Mouse (Mus musculus) lung, postnatal 25 days (tissue): ENCODE measurements around the gene Hscb.
A peak's percentile ranks its signal among the peaks of the same experiment; 100 is the strongest.

ENCODE experiments used
- DNase-seq: peaks from one replicate; pipeline ENCODE4 v3.0.0; 2022; ENCODE audit warnings: low spot score

Gene Hscb

DNA sequence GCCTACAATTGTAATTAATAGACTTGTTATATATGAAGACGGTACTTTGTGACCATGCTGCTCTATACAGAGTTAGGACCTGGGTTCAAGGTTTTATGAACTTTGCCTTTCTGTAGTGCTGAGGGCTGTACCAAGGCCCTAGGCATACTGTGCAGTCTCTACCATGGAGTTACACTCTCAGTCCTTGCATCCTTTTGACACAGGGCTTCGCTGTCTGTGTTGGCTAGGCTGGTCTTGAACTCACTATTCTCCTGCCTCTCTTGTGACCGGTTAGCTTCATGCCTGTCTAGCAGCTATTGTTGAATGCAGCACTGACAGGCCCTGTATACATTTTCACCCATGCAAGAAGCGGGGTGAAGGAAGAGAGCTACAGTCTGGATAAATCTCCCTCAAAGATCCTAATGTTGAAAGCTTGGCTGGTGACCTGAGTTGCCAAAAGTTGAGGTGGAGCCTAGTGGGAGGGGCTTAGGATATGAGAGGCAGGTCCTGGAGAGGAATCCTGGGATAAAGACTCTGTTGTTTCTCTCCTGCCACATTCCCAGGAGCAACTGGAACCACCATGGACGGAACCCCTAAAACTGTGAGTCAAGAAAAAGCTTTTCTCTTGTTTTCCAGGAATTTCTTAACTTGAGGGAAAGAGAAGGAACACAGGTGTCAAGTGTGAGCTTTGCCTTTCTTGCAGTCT, 8.4 kb downstream of the Hscb start:
- DNase-seq: no peak

DNA sequence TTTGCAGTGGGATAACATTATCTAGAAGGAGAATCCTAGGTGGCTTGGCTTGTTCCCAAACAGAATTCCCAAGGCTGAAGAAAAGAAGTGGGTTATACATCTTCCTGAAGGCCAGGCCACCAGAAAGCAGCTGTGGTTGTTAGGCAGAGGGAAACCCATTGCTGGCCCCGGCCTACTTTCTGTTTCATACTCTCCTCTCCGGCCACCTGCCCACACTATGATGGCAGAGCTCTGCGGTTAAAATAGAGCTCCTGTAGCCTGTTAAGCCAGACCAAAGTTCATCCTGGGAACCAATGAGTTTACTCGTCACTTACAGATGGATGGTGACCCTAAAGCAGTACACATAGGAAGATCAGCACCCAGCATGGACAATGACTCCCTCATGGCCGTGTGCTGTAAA, 12.0 kb downstream of the Hscb start:
- no peak for DNase-seq

DNA sequence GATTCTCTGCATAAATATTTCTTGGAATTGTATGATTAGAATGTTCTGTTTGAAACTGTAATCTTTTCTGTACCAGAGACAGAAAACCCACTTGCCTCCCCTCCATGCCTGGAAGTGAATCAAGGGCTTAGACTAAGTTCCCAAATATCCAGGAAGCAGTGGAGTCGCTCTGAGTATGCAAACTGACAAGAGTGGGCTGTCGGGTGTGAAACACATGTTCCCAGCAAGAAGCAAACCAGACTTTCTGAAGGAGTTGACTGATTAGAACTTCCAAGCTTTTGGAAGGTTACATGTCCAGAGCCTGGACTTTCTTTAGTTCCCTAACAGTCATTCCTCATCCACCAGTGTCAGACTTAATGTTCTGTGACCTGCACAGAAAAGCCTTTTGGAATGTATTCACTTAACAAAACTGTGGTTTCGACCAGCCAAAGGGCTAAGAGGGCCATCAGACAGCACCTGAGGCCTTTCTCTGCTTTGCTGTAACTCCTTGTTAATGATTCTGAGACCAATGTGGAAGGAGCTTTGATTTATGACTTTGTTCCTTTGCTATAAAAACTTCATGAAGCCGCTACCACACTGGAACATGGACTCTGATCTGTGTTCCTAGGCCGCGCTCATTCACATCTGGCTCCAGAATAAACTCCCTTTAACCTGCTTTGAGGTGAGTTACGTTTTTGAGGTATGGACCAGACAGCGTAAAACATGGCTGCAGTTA, 12.6 kb downstream of the Hscb start:
- DNase-seq: no peak

DNA sequence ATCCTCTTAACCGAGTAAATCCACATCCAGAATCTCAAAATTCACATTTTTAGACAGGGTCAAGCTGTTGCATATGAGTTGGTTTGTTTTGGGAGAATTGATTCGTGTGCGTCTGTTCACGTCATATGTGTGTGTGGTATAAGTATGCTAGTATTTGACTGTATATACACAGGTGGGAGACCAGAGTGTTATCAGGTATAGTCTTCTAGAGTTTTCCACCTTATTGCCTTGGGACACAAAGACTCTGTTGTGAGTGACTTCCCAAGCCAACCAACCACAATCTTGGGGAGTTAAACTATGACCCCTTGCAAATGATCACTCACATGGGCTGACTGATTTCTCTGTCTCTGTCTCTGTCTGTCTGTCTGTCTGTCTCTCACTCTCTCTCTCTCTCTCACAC, 15.2 kb downstream of the Hscb start:
- no peak for DNase-seq

DNA sequence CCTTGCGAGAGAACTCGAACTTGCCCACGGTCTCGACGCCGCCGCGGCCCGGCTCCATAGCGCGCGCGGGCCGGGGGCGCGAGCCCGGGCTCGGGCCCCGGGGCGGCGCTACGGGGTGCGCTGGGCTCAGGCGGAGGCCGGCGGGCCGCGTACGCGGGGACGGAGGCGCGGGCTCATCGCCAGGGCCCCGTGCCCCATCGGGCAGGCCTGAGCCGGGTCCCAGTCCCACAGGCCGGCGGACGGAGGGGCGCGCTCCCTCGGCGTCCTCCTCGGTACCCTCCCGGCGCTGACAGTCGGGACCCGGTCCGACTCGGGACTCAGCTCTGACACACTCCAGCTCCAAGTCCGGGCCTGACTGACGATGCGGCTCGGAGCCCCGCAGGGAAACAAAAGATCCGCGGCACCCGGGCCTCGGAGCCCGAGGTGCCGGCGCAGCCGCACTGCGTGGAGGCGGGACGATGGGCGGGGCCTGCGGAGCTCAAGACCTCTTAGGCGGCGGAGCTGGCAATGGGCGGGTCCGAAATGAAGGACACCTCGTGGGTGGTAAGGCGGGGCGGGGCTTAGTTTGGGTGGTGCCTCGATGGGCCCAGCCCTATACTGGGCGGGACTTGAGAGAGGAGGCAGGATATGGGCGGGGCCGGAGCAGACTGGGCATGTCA, 29.8 kb downstream of the Hscb start, which contains the start of gene Ulk1:
Gene Ulk1, minus strand, starts transcription at position 431 of the 659 bp plus-strand sequence.
- peak; percentile 99 for DNase-seq

DNA sequence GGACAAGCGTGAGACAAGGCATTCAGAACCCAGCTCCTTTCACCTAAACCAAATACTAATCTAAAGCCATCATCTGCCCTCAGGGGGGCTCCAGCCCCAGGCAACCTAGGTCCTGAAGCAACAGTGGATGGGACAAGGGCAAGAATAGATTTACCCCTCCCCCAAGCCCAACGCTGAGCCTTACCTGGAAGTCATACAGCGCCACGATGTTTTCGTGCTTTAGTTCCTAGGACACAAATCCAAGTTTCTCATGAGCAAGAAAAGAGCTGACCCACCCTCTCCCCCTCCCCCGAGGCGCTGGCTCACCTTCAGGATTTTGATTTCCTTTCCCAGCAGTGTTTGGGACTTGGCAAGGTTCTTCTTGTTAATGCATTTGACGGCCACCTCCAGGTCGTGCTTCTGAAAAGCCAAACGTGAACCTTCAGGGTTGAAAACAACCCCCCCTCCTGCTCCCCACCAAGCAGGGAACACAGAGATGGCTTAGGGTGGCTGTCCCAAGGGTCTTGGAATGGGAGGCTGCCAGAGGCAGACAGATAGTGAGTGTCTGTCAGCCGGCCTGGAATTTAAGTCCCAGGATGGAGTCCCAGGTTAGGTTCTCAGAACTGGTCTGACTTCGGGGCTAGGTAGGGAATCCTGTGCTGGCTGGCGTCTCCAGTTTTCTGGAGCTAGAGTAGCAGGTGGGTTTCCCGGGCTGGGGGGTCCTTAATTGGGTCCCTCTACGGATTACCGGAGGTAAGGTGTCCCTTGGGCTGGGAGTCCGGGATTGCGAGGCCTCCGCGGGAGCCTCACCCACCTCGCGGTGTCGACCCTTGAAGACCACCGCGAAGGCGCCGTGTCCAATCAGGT, 30.5 kb downstream of the Hscb start:
- peak; percentile 8 for DNase-seq

DNA sequence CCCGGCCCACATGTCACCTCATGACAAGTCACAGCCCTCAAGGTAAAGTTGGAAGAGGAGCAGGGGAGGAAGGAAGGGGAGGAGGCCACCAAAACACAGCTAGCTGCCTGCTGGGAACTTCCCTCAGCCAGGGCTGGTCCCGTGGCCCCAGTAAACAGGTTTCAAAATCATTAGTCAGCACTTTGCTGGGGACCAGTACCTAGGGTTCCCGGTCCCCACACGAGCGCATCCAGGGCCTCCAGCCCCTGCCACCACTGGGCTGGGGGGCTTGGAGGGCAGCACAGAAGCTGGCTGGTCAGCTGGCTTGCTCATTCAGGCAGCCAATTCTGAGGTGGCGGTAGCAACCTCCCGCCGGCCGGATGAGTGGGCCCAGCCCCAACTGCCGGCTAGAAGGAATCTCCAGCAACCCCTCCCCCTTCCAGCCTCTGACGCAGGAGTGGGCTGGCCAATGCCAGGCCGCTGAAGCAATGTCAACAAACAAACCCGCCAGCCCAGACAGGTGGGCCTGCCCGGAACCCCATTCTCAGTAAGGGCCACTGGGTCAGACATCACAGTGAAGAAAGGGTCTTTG, 31.4 kb downstream of the Hscb start:
- DNase-seq: peak; percentile 95

DNA sequence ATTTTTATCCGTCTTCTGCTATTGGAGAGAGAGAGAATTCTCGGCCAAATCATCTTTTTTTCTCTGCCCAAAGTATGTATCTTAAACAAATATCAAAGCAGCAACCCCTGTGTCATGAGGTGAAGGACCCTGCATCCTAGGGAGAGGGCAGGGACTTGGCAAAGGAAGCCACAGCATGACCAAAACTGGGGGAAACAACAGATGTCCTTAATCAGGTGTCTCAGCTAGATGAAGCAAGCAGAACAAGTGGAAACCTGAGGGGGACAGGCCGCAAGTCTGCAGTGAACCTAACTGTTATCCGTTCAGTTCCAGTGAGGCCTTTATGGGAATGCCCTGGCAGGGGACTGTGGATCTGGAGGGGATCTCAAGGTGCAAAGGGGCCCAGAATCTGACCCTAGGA, 32.1 kb downstream of the Hscb start:
- DNase-seq: no peak

DNA sequence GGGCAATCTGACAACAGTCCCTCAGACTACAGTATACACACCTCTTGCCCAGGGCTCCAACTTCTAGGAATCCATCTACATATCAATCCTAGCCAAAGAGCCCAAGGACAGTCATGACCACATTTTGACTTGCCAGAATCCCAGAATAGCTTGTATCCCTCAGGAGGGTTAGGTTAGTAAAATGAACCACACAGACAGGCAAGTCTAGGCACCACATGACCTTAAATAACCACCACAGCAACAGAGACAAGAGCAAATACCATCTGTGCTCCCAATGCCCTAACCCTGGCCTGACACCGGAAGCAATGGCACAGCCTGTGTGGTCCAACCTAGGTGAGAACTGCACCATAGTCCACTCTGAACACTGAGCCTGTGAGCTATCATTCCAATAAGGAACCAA, 32.9 kb downstream of the Hscb start:
- no peak for DNase-seq

DNA sequence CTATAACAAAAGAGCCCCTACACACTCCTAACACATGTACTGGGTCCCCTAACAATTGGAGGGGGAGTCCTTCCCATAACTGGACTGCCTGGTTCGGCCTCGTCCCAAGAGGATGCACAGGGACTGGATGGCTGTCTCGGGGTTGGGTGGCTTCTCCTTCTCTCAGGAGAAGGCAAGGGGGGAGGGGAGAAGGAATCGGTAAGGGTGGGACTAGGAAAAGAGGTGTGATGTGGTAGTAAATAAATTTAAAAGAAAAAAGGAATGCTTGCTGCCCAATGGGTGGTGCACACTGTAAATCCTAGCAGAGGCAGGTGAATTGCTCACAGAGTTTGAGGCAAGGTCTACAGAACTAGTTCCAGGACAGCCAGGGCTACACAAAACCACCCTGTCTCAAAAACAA, 33.4 kb downstream of the Hscb start:
- no peak for DNase-seq

DNA sequence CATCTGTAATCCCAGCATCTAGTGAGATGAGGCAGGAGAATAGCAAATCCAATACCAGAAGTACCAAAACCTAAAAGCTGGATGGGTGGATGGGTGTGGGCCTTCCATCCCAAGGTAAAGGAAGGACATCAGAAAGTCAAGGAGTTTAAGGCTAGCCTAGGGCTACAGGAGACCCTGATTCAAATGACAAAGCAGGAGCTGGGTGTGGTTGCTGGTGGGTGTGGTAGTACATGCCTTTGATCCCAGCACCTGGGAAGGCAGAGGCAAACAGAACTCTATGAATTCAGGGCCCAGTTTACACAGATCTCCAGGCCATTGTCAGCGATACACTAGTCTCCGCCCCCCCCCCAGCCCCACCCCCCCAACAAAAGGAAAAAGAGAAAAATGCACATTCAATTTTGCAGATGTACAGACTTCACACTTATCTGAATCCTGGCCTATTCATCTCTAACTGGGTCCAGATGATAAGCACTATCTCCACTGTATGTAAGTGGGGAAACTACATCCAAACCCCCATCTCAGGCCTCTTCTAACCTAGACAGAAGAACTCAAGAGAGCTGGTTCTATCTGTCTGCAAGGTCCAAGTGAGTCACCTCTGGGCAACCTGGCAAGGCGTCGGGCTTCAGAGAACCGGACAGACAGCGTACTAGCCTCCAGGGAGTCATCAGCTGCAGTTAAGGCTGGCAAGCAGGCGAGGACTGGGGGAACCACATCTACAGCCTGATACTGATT, 35.4 kb downstream of the Hscb start:
- DNase-seq: no peak

DNA sequence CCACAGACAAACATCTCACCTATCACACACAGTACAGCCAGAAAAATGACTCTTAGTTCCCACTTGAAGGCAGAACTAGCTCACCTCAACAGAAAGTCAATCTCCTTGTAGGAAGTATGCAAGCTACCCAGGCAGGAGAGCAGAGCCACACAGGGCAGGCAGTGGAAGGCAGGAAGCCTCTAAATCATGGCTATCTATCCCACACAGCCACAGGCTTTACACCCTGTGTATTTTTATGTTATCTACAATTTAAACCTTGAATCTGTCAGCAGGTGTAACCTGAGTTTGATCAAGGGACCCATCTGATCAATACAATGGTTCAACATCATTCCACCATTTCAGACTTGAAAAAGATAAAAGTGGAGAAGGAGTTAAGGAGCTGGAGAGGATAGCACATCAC, 36.8 kb downstream of the Hscb start:
- no peak for DNase-seq

DNA sequence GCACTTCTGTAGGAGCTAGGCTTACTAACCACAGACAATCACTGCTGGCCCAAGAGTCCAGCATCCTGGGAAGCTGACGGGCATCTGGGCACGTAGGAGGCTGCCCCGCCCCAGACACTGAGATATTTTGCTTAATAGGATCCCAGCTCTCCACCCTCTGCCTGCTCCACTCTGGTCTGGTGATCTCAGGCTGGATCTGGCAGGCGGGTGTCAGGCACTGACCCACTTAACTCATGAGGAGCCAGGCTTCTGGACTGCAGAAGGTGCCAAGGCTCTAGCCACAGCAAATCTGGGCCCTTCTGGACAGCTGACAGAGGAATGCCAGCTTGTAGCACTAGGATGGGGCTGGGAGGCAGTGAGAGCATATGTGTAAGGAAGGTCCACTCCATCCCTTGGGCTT, 37.4 kb downstream of the Hscb start:
- no peak for DNase-seq

DNA sequence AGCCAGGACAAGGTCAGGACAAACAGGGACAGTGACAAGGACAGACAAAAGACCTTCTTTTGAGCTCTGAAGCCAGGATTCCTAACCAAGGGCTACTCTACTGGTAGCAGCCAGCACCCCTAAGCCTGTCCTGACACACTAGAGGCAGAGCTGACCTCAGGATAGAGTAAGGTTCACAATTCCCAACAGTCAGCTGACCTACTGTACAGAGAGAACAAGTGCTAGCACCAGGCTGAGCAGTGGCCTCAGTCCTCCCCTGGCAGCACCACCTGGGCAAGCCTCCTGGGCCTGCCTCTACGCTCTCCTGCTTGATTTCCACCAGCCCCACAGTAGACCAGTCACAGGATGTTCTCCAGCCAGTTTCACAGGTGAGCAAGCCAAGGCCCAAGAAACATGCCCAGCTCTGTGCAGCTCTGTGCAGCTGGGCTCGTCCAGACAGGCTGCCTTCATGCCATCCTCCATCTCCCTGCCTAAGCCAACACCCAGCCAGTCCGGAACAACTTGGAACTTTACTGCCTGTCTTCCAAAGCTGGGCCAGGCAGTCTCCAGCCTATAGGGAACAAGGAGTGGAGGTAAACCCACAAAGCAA, 38.4 kb downstream of the Hscb start:
- DNase-seq: no peak

DNA sequence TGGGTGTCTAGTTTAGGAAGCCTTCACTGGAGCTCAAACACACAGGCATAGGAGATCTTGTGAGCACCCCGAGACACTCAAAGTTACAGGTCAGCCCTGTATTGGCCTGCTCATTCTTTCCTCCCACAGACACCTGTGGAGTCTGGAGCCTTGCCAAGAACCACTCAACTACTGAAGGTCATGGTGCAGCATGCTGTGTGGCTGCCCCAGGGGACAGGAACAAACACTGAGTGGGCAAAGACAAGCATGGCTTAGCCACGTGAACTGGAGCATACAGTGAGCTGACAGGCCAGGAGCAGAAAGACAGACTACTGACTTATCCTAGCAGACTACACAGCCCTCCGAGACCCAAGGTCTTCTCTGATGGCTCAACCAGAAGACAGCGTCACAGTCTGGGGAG, 41.9 kb downstream of the Hscb start:
- DNase-seq: peak; percentile 67

DNA sequence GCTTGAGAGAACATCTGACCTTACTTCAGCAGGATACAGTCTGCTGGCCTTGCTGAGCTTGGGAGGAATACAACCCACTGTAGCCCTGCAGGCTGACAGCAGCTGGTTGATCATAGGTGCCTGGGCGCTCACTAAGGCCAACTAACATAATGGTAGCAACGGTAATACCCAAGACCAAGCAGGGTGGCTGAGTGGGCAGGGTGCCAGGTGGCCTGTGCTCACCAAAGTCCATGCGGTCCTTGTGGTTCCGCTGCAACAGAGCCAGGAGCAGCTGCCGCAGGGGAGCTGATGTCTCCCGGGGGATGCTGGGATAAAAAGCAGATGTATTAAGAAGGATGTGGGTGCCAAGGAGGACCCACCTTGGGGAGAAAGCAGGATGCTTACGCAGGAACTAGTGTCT, 45.2 kb downstream of the Hscb start:
- no peak for DNase-seq

DNA sequence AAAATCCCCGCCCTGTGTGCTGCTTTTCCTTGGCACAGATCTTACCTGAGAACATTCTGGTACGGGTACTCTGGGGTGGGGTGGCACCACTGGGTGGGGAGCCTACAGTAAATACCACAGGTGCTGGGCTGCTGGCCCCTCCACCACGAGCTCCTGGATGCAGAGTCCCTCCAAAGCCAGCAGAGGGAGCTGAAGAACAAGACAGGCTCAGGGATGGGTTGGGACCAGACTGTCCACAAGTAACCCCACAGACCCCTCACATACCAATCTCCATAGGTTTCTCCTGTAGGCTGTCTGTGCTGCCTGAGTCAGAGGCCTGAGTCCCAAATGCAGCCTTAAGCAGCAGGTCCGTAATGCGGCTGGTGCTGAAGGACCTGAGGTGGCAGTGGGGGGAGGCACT, 50.9 kb downstream of the Hscb start:
- peak; percentile 62 for DNase-seq

DNA sequence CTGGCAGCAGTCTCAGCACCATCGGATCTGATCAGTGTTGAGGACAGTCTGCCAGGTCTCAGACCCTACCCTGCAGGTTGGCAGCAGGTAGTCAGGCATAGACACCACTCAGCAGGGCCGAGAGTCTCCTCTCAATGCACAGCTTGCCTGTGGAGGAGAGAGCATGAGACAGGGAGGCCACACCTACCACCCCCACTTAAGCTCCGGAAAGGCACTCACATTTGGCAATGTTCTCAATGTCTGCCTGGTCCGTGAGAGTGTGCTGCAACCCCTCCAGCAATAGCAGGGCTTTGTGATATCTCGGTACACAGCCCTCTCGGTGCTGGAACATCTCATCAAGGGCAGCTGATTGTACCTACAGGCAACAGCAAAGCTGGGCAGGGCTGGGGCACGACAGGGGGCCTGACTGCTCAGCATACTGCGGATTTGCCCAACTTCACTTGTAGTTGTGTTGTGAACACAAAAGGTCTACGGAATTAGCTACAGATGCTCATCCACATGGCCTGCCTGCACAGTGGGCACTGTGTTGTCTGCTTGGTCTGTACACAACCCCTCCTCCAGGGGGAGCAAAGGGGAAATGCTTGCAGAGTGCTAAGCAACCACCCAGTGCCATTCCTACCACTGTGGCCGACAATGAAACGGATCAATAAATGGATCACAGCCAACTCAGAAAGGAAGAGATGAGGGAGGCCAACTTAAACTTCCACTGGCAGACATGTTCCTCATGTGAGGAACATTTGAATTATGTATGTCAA, 53.3 kb downstream of the Hscb start:
- DNase-seq: no peak

DNA sequence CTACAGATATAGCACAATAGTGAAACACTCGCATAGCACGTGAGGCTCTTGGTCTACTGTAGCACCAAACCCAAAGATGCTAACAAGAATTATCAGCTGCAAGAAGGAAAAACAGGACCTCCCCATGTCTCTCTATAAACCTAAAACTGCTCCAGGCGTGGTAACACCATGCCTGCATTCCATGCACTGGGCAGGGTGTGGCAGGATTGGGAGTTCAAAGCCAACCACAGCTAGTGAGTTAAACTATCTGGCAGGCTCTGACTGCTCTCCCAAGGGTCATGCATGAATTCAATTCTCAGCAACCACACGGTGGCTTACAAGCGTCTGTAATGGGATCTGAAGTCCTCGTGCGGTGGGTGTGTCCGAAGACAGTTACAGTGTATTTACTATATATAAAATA, 56.4 kb downstream of the Hscb start:
- no peak for DNase-seq

DNA sequence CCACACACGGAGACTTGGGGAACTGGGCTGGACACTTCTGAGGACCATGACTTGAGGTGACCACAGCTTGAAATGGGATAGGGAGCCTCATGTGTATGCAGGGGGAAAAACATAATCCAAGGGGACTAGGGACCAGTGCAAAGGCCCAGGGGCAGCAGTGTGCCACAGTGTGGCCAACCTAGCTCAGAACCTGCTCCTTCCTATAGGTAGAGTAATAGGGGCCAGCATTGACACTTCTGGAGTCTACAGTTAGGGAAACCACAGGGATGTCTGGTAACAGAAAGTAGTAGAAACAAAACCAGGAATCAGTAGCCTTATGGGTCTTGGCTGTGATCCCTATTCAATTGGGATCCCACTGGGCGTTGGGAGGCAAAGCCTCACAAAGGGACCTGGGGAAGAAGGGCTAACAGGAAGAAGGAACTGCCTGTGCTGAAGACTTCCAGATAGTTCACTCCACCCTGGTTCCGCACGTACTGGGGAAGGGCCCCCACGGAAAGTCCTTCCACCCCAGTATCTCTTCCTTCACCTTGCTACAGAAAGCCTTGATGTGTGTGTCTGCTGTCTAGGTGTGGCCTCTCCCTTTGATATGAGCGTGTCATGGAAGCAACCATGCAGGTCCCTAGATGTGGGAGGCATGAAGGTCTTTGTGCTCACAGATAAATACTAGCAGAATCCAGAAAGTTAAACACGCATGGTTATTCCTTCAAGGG, 57.9 kb downstream of the Hscb start:
- no peak for DNase-seq
